Mouse (Mus musculus) lung, embryonic 15.5 days (tissue): ENCODE measurements around the gene Limch1. TPM values are rescaled to one million over a fixed set of nuclear protein-coding genes. Genes with fewer than 3 reads are reported as not detected.
A peak's percentile ranks its signal among the peaks of the same experiment; 100 is the strongest.

Experiments
- ATAC-seq: fragments of 200-750 bp; cut with Nextera tagmentation; 2 replicates; pipeline ENCODE4 v1.8.0; 2017; ENCODE audit warnings: moderate number of reproducible peaks, borderline replicate concordance; ENCODE audit not compliant: low FRiP score, low TSS enrichment; ENCODE audit errors: extremely low read depth
- H3K27ac ChIP-seq: fragments of 300-500 bp; sonication (generic); 2 replicates; pipeline ENCODE4 v1.5.1; 2015; ENCODE audit warnings: moderate library complexity, mild to moderate bottlenecking, inconsistent platforms
- H3K27me3 ChIP-seq: fragments of 300-500 bp; sonication (generic); 2 replicates; pipeline ENCODE4 v1.6.1; 2015; ENCODE audit warnings: inconsistent platforms
- H3K36me3 ChIP-seq: fragments of 300-500 bp; sonication (generic); 2 replicates; pipeline ENCODE4 v1.6.1; 2015; ENCODE audit warnings: inconsistent platforms
- H3K4me1 ChIP-seq: fragments of 300-500 bp; sonication (generic); 2 replicates; pipeline ENCODE4 v1.6.1; 2015; ENCODE audit warnings: inconsistent platforms
- H3K4me2 ChIP-seq: fragments of 300-500 bp; sonication (generic); 2 replicates; pipeline ENCODE4 v1.6.1; 2015; ENCODE audit warnings: inconsistent platforms, mild to moderate bottlenecking, moderate library complexity
- H3K4me3 ChIP-seq: fragments of 300-500 bp; sonication (generic); 2 replicates; pipeline ENCODE4 v1.5.1; 2015; ENCODE audit warnings: mild to moderate bottlenecking, inconsistent platforms
- H3K9ac ChIP-seq: fragments of 300-500 bp; sonication (generic); 2 replicates; pipeline ENCODE4 v1.6.1; 2015; ENCODE audit warnings: inconsistent platforms
- H3K9me3 ChIP-seq: fragments of 300-500 bp; sonication (generic); 2 replicates; pipeline ENCODE4 v1.6.1; 2016; ENCODE audit warnings: inconsistent platforms
- WGBS: fragments of 180-500 bp; shearing (Covaris S2); methylation state at CpG from one replicate; pipeline ENCODE4 v1.1.7; 2015; 5-methylcytosine and 5-hydroxymethylcytosine counted together
- polyA plus RNA-seq: library from polyadenylated mRNA; unstranded; fragments of >200 nt; fragmentation: Nextera tagmentation; extraction: Ambion mirVana; gene quantifications from 2 replicates; pipeline ENCODE4 v1.2.1, GENCODE M21; 2015

Gene Limch1
- polyA plus RNA-seq, 1 experiment from 2014 or later, result 77.2 TPM

- no peak for ATAC-seq
- Histone ChIP-seq H3K27ac (no peak overlapping the region), H3K4me2 (no peak overlapping the region), H3K9me3 (no peaks in the 10 kb centered on the region), H3K36me3 (no peaks in the 10 kb centered on the region), H3K4me1 (peaks cover 4% of the 10 kb centered on the region; the same call in 1 of the 2 replicates), H3K27me3 (no peaks in the 10 kb centered on the region), H3K4me3 (no peak overlapping the region), H3K9ac (no peak overlapping the region)
- WGBS, result 84% methylated on average over 4 of the region's 4 CpGs
Observed at GRCm38 (mm10) chr5:66872053-66872452, 126.4 kb downstream of the Limch1 start.

GRCm38 (mm10) chr5:66872681-66873080 lies 127.1 kb downstream of the Limch1 start:
- 97% methylated on average over 6 of the region's 6 CpGs for whole genome bisulfite sequencing
- no peaks in the 10 kb centered on the region for H3K9me3 ChIP-seq
- H3K27ac ChIP-seq, result no peak overlapping the region
- no peak overlapping the region for H3K4me2 ChIP-seq
- H3K27me3 ChIP-seq, result no peaks in the 10 kb centered on the region
- H3K36me3 ChIP-seq, result no peaks in the 10 kb centered on the region
- no peak overlapping the region for H3K9ac ChIP-seq
- peaks cover 5% of the 10 kb centered on the region; the same call in 1 of the 2 replicates for H3K4me1 ChIP-seq
- H3K4me3 ChIP-seq, result no peak overlapping the region
- no peak for ATAC-seq

GRCm38 (mm10) chr5:66876018-66876805 lies 130.6 kb downstream of the Limch1 start:
- WGBS, result 60% methylated on average over 10 of the region's 10 CpGs
- Histone ChIP-seq H3K27me3 (no peaks in the 10 kb centered on the region), H3K4me2 (no peak overlapping the region), H3K4me3 (no peak overlapping the region), H3K36me3 (no peaks in the 10 kb centered on the region), H3K27ac (no peak overlapping the region), H3K4me1 (peaks cover 14% of the 10 kb centered on the region; the same call in 1 of the 2 replicates), H3K9ac (no peak overlapping the region), H3K9me3 (no peaks in the 10 kb centered on the region)
- no peak for ATAC-seq

- no peak overlapping the region for H3K27ac ChIP-seq
- H3K4me1 ChIP-seq, result peaks cover 14% of the 10 kb centered on the region; the same call in 1 of the 2 replicates
- no peaks in the 10 kb centered on the region for H3K27me3 ChIP-seq
- H3K36me3 ChIP-seq, result no peaks in the 10 kb centered on the region
- H3K9ac ChIP-seq, result no peak overlapping the region
- no peaks in the 10 kb centered on the region for H3K9me3 ChIP-seq
- H3K4me2 ChIP-seq, result no peak overlapping the region
- WGBS, result 32% methylated on average over 5 of the region's 5 CpGs
- no peak overlapping the region for H3K4me3 ChIP-seq
- no peak for ATAC-seq
Observed at GRCm38 (mm10) chr5:66877066-66877465, 131.4 kb downstream of the Limch1 start.

GRCm38 (mm10) chr5:66881901-66882341 lies 136.3 kb downstream of the Limch1 start:
- no peak overlapping the region for H3K4me3 ChIP-seq
- ATAC-seq, result peak; percentile 53; the same call in 1 of the 2 replicates
- no peaks in the 10 kb centered on the region; the same call in 1 of the 2 replicates for H3K9me3 ChIP-seq
- H3K27ac ChIP-seq, result peak overlapping the region; percentile 73
- H3K4me1 ChIP-seq, result peaks cover 30% of the 10 kb centered on the region; the same call in 1 of the 2 replicates
- WGBS, result 27% methylated on average over 3 of the region's 3 CpGs
- H3K9ac ChIP-seq, result no peak overlapping the region
- no peaks in the 10 kb centered on the region for H3K36me3 ChIP-seq
- no peaks in the 10 kb centered on the region for H3K27me3 ChIP-seq
- no peak overlapping the region for H3K4me2 ChIP-seq

- no peaks in the 10 kb centered on the region for H3K27me3 ChIP-seq
- no peak overlapping the region for H3K4me3 ChIP-seq
- peaks cover 32% of the 10 kb centered on the region; the same call in 1 of the 2 replicates for H3K4me1 ChIP-seq
- WGBS, result 80% methylated on average over 13 of the region's 13 CpGs
- H3K36me3 ChIP-seq, result no peaks in the 10 kb centered on the region
- H3K4me2 ChIP-seq, result no peak overlapping the region
- H3K9me3 ChIP-seq, result no peaks in the 10 kb centered on the region; the same call in 1 of the 2 replicates
- no peak for ATAC-seq
- no peak overlapping the region for H3K9ac ChIP-seq
- peak overlapping the region; percentile 37; the same call in 1 of the 2 replicates for H3K27ac ChIP-seq
Observed at GRCm38 (mm10) chr5:66882718-66883117, 137.1 kb downstream of the Limch1 start.

- H3K4me3 ChIP-seq, result no peak overlapping the region
- 36% methylated on average over 4 of the region's 4 CpGs for WGBS
- no peaks in the 10 kb centered on the region; the same call in 1 of the 2 replicates for H3K9me3 ChIP-seq
- H3K36me3 ChIP-seq, result no peaks in the 10 kb centered on the region
- no peak overlapping the region for H3K9ac ChIP-seq
- peaks cover 40% of the 10 kb centered on the region; the same call in 1 of the 2 replicates for H3K4me1 ChIP-seq
- no peak overlapping the region for H3K4me2 ChIP-seq
- 0 out of 2 replicates have a peak, but pooled peaks have one; percentile 13 for ATAC-seq
- no peaks in the 10 kb centered on the region for H3K27me3 ChIP-seq
- 0 out of 2 replicates have a peak overlapping the region, but pooled peaks have one; percentile 34 for H3K27ac ChIP-seq
Observed at GRCm38 (mm10) chr5:66884505-66884904, 138.9 kb downstream of the Limch1 start.

- peaks cover 6% of the 10 kb centered on the region; the same call in 1 of the 2 replicates for H3K36me3 ChIP-seq
- no peak overlapping the region for H3K9ac ChIP-seq
- WGBS, result 49% methylated on average over 5 of the region's 5 CpGs
- no peaks in the 10 kb centered on the region; the same call in 1 of the 2 replicates for H3K9me3 ChIP-seq
- no peaks in the 10 kb centered on the region for H3K27me3 ChIP-seq
- H3K4me3 ChIP-seq, result no peak overlapping the region
- H3K4me1 ChIP-seq, result peaks cover 31% of the 10 kb centered on the region; the same call in 1 of the 2 replicates
- H3K27ac ChIP-seq, result peak overlapping the region; percentile 57
- no peak overlapping the region for H3K4me2 ChIP-seq
- peak; percentile 88 for ATAC-seq
Observed at GRCm38 (mm10) chr5:66886410-66887120, 140.9 kb downstream of the Limch1 start.

GRCm38 (mm10) chr5:66888061-66888460 lies 142.4 kb downstream of the Limch1 start:
- peak overlapping the region; percentile 57; the same call in 1 of the 2 replicates for H3K27ac ChIP-seq
- 82% methylated on average over 5 of the region's 5 CpGs for WGBS
- ATAC-seq, result no peak

GRCm38 (mm10) chr5:66889337-66889736 lies 143.7 kb downstream of the Limch1 start:
- Histone ChIP-seq H3K9ac (no peak overlapping the region), H3K4me3 (no peak overlapping the region), H3K27me3 (no peaks in the 10 kb centered on the region), H3K4me1 (peaks cover 19% of the 10 kb centered on the region; the same call in 1 of the 2 replicates), H3K36me3 (peaks cover 6% of the 10 kb centered on the region; the same call in 1 of the 2 replicates), H3K9me3 (no peaks in the 10 kb centered on the region; the same call in 1 of the 2 replicates), H3K4me2 (no peak overlapping the region), H3K27ac (no peak overlapping the region)
- no peak for ATAC-seq
- WGBS, result 91% methylated on average over 11 of the region's 11 CpGs

More at GRCm38 (mm10) chr5:66888061-66888460, 142.4 kb downstream of the Limch1 start:
- H3K9me3 ChIP-seq, result no peaks in the 10 kb centered on the region; the same call in 1 of the 2 replicates
- H3K4me1 ChIP-seq, result peaks cover 28% of the 10 kb centered on the region; the same call in 1 of the 2 replicates
- peaks cover 6% of the 10 kb centered on the region; the same call in 1 of the 2 replicates for H3K36me3 ChIP-seq
- H3K9ac ChIP-seq, result no peak overlapping the region
- H3K27me3 ChIP-seq, result no peaks in the 10 kb centered on the region
- H3K4me2 ChIP-seq, result no peak overlapping the region
- H3K4me3 ChIP-seq, result no peak overlapping the region

- Histone ChIP-seq H3K9ac (no peak overlapping the region), H3K4me1 (0 out of 2 replicates have a peak, but pooled peaks cover 4% of the 10 kb centered on the region), H3K36me3 (peaks cover 1% of the 10 kb centered on the region; the same call in 1 of the 2 replicates), H3K27me3 (no peaks in the 10 kb centered on the region), H3K4me3 (no peak overlapping the region), H3K27ac (no peak overlapping the region), H3K4me2 (no peak overlapping the region), H3K9me3 (no peaks in the 10 kb centered on the region)
- ATAC-seq, result no peak
- 61% methylated on average over 9 of the region's 9 CpGs for whole genome bisulfite sequencing
Observed at GRCm38 (mm10) chr5:66895440-66896120, 150.0 kb downstream of the Limch1 start.
